Mouse (Mus musculus) testis, adult 2 months (tissue): ENCODE measurements around the gene Hand1.

ENCODE experiments used
- CTCF ChIP-seq: fragments of 200-500 bp; IDR thresholded peaks from 2 replicates; pipeline ENCODE4 v1.5.1; 2012; ENCODE audit warnings: low read depth, mild to moderate bottlenecking, inconsistent platforms, low read length, moderate library complexity; ENCODE audit not compliant: control insufficient read depth, insufficient read depth, insufficient replicate concordance
- POLR2A ChIP-seq: fragments of 200-500 bp; IDR thresholded peaks from 2 replicates; pipeline ENCODE4 v1.6.1; 2012; ENCODE audit warnings: low read depth, mild to moderate bottlenecking, inconsistent platforms, low read length, moderate library complexity; ENCODE audit not compliant: control insufficient read depth

- TF ChIP-seq CTCF (peak; percentile 86), POLR2A (no peak)
Measured at GRCm38 (mm10) chr11:57819999-57820581, 12.5 kb downstream of the Hand1 start.
